Mouse (Mus musculus) regulatory T cell (primary cell): ENCODE measurements at regions not wholly inside any gene's neighbourhood (a gene's known extent, or its start where the extent isn't known, plus 50 kb on each side); places are given as distances from the start of the nearest gene placed in this dataset.
"Not testable (repeated sequence)": the region's sequence is repeated elsewhere in the genome, so short reads cannot be mapped to it uniquely, and the experiment has no call there.

Experiments
- in situ Hi-C: fragments of 300-600 bp; cut with MboI, MseI; formaldehyde crosslinking; loops from one replicate; pipeline ENCODE4 v1.15.1; 2025; ENCODE audit warnings: high pct_unique_total_duplicates

- in situ Hi-C loops, result no loop called here
Measured at GRCm38 (mm10) chr2:100252006-100252405, 1372.5 kb upstream of the Rag2 start.

- in situ Hi-C loops, result no loop called here
Measured at GRCm38 (mm10) chr2:100259136-100259853, 1365.2 kb upstream of the Rag2 start.

GRCm38 (mm10) chr2:100306516-100306915 lies 1318.0 kb upstream of the Rag2 start:
- in situ Hi-C loops, result no loop called here

- in situ Hi-C loops, result loop anchor here (10.0 kb wide), 1 partner anchor 1498 kb away; no protein-coding TSS in a partner anchor
Measured at GRCm38 (mm10) chr2:100312750-100313275, 1311.7 kb upstream of the Rag2 start.

- in situ Hi-C loops, result no loop called here
Measured at GRCm38 (mm10) chr2:100320461-100320860, 1304.1 kb upstream of the Rag2 start.

GRCm38 (mm10) chr2:100340713-100341112 lies 1283.8 kb upstream of the Rag2 start:
- in situ Hi-C loops, result no loop called here

GRCm38 (mm10) chr2:100344921-100345425 lies 1279.5 kb upstream of the Rag2 start:
- in situ Hi-C loops, result no loop called here

GRCm38 (mm10) chr2:100365616-100366015 lies 1258.9 kb upstream of the Rag2 start:
- in situ Hi-C loops, result not testable (repeated sequence)

GRCm38 (mm10) chr2:100399776-100400175 lies 1224.7 kb upstream of the Rag2 start:
- in situ Hi-C loops, result no loop called here

GRCm38 (mm10) chr2:100426661-100427060 lies 1197.9 kb upstream of the Rag2 start:
- in situ Hi-C loops, result no loop called here

GRCm38 (mm10) chr2:100434991-100435390 lies 1189.5 kb upstream of the Rag2 start:
- in situ Hi-C loops, result no loop called here

GRCm38 (mm10) chr2:100445868-100446267 lies 1178.7 kb upstream of the Rag2 start:
- in situ Hi-C loops, result loop anchor here (5.0 kb wide), 1 partner anchor 171 kb away; no protein-coding TSS in a partner anchor

- in situ Hi-C loops, result loop anchor here (5.0 kb wide), 1 partner anchor 171 kb away; no protein-coding TSS in a partner anchor
Measured at GRCm38 (mm10) chr2:100446332-100446731, 1178.2 kb upstream of the Rag2 start.

GRCm38 (mm10) chr2:100459641-100460040 lies 1164.9 kb upstream of the Rag2 start:
- in situ Hi-C loops, result not testable (repeated sequence)

- in situ Hi-C loops, result not testable (repeated sequence)
Measured at GRCm38 (mm10) chr2:100486229-100486628, 1138.3 kb upstream of the Rag2 start.

GRCm38 (mm10) chr2:100505114-100505513 lies 1119.4 kb upstream of the Rag2 start:
- in situ Hi-C loops, result not testable (repeated sequence)
